Mouse (Mus musculus) midbrain, embryonic 16.5 days (tissue): ENCODE results near the gene Csmd2. TPM values are rescaled to one million over a fixed set of nuclear protein-coding genes. Genes with fewer than 3 reads are reported as not detected.

ENCODE experiments used
- ATAC-seq: fragments of 200-750 bp; cut with Nextera tagmentation; 2 replicates; pipeline ENCODE4 v1.8.0; 2017; ENCODE audit warnings: moderate TSS enrichment
- H3K27ac ChIP-seq: fragments of 300-500 bp; sonication (generic); 2 replicates; pipeline ENCODE4 v1.5.1; 2014; ENCODE audit warnings: mild to moderate bottlenecking, low read length, mixed read lengths
- H3K27me3 ChIP-seq: fragments of 300-500 bp; sonication (generic); 2 replicates; pipeline ENCODE4 v1.6.1; 2014; ENCODE audit warnings: low read depth, low read length, mixed read lengths; ENCODE audit not compliant: control insufficient read depth, insufficient read depth
- H3K36me3 ChIP-seq: fragments of 300-500 bp; sonication (generic); 2 replicates; pipeline ENCODE4 v1.6.1; 2014; ENCODE audit warnings: mild to moderate bottlenecking, low read length, moderate library complexity, mixed read lengths; ENCODE audit not compliant: control insufficient read depth, insufficient read depth
- H3K4me1 ChIP-seq: fragments of 300-500 bp; sonication (generic); 2 replicates; pipeline ENCODE4 v1.6.1; 2014; ENCODE audit warnings: mild to moderate bottlenecking, low read length, mixed read lengths; ENCODE audit not compliant: control insufficient read depth, insufficient read depth
- H3K4me2 ChIP-seq: fragments of 300-500 bp; sonication (generic); 2 replicates; pipeline ENCODE4 v1.6.1; 2014; ENCODE audit warnings: mild to moderate bottlenecking, low read length, mixed read lengths
- H3K4me3 ChIP-seq: fragments of 300-500 bp; sonication (generic); 2 replicates; pipeline ENCODE4 v1.5.1; 2014; ENCODE audit warnings: low read depth, mild to moderate bottlenecking, low read length, moderate library complexity, mixed read lengths
- H3K9ac ChIP-seq: fragments of 300-500 bp; sonication (generic); 2 replicates; pipeline ENCODE4 v1.6.1; 2014; ENCODE audit warnings: low read depth, low read length, mixed read lengths
- H3K9me3 ChIP-seq: fragments of 300-500 bp; sonication (generic); replicated peaks from 2 replicates; pipeline ENCODE4 v1.6.1; 2014; ENCODE audit warnings: mild to moderate bottlenecking, low read length, mixed read lengths; ENCODE audit not compliant: control insufficient read depth, poor library complexity, severe bottlenecking
- WGBS: fragments of 180-500 bp; shearing (Covaris S2); extraction: QIAGEN DNeasy Blood & Tissue Kit; methylation state at CpG from one replicate; pipeline ENCODE4 v1.1.7; 2014; 5-methylcytosine and 5-hydroxymethylcytosine counted together
- polyA plus RNA-seq: library from polyadenylated mRNA; unstranded; fragments of >200 nt; fragmentation: Nextera tagmentation; extraction: Ambion mirVana; gene quantifications from 2 replicates; pipeline ENCODE4 v1.2.1, GENCODE M21; 2015

Gene Csmd2
- polyA plus RNA-seq, 1 experiment from 2014 or later = 13.7 TPM

DNA sequence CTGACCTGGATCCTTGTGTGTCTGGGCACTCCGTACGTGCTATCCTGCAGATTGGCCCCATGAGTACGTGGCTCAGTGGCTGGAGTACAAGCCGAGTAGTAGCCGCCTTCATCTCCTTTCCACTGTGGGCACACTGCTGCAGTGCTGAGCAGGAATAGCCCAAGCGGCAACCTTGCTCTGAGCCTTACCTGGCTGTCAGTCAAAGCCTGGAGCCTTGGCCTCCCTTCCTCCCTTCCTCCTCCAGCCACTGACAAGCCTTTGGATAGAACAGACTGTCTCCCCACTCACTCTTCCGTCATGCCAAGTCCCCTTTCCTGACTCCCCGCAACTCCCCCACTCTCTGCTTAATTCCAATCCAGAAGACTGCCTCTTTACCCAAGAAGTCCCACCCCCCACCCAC is 135.6 kb downstream of the Csmd2 start:
- Histone ChIP-seq H3K4me3 (no peak overlapping the region), H3K27me3 (no peaks in the 10 kb centered on the region), H3K27ac (no peak overlapping the region), H3K9ac (no peak overlapping the region), H3K9me3 (no peaks in the 10 kb centered on the region), H3K4me2 (no peak overlapping the region), H3K4me1 (no peaks in the 10 kb centered on the region; the same call in 1 of the 2 replicates), H3K36me3 (no peaks in the 10 kb centered on the region)
- 78% methylated on average over 8 of the region's 8 CpGs for WGBS
- ATAC-seq = no peak

DNA sequence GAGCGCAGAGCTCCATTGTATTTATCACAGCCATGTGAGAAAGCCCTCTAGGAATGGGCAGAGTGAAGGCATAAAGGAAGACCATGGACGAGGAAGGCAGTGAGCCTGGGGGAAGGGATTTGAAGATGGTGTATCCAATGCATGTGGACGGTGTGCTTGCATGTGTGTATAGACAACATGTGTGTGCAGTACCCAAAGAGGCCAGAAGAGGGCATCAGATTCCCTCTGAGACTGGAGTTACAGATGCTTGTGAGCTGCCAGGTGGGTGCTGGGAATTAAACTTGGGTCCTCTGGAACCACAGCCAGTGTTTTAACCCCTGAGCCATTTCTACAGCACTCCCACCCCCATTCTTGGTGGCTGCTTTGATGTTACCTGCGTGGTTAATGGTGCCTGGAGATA is 137.1 kb downstream of the Csmd2 start:
- H3K4me2 ChIP-seq = no peak overlapping the region
- no peak overlapping the region for H3K9ac ChIP-seq
- H3K27ac ChIP-seq = no peak overlapping the region
- no peaks in the 10 kb centered on the region for H3K9me3 ChIP-seq
- no peaks in the 10 kb centered on the region; the same call in 1 of the 2 replicates for H3K4me1 ChIP-seq
- no peak overlapping the region for H3K4me3 ChIP-seq
- no peaks in the 10 kb centered on the region for H3K36me3 ChIP-seq
- 86% methylated on average over 4 of the region's 4 CpGs for WGBS
- no peak for ATAC-seq
- no peaks in the 10 kb centered on the region for H3K27me3 ChIP-seq

DNA sequence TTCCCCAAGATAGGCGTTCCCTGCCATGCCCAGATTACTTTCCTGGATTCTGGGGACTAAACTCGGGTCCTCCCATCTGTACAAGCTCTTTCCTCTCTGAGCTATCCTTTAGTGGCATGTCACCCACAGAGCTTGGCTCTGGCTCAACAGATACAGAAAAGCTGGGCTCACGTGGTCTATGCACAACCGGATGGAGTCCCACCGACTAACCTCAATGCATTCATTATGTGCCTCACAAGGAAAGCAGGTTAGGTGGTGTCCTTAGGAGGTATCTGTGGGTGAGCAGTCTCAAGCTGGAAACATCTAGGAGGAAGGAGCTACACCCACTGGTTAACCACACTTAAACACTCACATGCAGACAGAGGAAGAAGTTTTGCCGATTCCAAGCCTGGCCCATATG is 140.9 kb downstream of the Csmd2 start:
- Histone ChIP-seq H3K27ac (no peak overlapping the region), H3K27me3 (no peaks in the 10 kb centered on the region), H3K36me3 (no peaks in the 10 kb centered on the region), H3K9ac (no peak overlapping the region), H3K9me3 (no peaks in the 10 kb centered on the region), H3K4me2 (no peak overlapping the region), H3K4me1 (peaks cover 4% of the 10 kb centered on the region; the same call in 1 of the 2 replicates), H3K4me3 (no peak overlapping the region)
- no peak for ATAC-seq
- 84% methylated on average over 6 of the region's 6 CpGs for WGBS

DNA sequence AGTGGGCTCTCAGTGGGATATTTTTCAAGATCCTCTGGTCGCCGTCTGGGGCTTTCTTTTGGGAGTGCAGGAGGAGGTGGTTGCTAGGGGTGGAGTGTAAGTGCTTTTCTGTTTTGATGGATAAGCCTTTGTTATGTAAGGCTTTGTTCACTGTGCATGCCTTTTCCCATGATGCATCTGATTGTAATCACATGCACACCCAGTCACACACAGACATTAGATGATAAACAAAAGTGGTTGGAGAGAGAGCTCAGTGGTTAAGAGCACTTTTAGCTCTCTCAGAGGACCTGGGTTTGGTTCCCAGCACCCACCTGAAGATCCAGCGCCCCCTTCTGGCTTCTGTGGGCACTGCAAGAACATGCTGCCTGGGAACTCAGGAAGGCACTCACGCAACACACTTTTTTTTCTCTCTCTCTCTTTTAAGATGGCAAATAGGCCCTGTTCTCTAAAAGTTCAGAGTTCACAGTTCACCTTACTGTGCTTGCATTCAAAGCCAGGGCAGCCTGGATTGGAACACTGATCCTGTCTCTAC is 143.0 kb downstream of the Csmd2 start:
- Histone ChIP-seq H3K9me3 (no peaks in the 10 kb centered on the region), H3K36me3 (no peaks in the 10 kb centered on the region), H3K27me3 (no peaks in the 10 kb centered on the region), H3K27ac (no peak overlapping the region), H3K4me3 (no peak overlapping the region), H3K4me2 (no peak overlapping the region), H3K4me1 (peaks cover 14% of the 10 kb centered on the region), H3K9ac (no peak overlapping the region)
- WGBS = 43% methylated on average over 4 of the region's 4 CpGs
- ATAC-seq = no peak

DNA sequence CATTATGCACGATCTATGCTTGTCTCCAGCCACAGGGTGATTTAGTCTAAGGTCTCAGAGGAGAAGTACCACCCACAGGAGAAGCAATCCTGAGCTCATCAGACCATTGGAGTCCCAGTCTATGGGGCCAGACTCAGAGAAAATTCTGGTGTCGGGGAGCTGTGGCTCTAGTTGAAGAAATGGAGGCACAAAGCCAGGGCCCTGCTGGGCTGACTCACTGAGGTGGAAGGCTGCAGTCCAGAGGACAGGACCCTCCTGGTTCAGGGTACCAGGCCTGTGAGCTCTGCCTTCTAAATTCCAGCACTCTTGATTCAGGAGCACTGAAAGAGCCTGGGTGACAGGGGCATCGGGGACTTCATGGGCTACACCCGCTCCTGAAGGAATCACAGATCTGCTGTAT is 144.0 kb downstream of the Csmd2 start:
- Histone ChIP-seq H3K4me1 (peaks cover 14% of the 10 kb centered on the region), H3K4me2 (no peak overlapping the region), H3K9me3 (no peaks in the 10 kb centered on the region), H3K27me3 (no peaks in the 10 kb centered on the region), H3K36me3 (no peaks in the 10 kb centered on the region), H3K27ac (no peak overlapping the region), H3K4me3 (no peak overlapping the region), H3K9ac (no peak overlapping the region)
- 81% methylated on average over 4 of the region's 4 CpGs for WGBS
- ATAC-seq = no peak

DNA sequence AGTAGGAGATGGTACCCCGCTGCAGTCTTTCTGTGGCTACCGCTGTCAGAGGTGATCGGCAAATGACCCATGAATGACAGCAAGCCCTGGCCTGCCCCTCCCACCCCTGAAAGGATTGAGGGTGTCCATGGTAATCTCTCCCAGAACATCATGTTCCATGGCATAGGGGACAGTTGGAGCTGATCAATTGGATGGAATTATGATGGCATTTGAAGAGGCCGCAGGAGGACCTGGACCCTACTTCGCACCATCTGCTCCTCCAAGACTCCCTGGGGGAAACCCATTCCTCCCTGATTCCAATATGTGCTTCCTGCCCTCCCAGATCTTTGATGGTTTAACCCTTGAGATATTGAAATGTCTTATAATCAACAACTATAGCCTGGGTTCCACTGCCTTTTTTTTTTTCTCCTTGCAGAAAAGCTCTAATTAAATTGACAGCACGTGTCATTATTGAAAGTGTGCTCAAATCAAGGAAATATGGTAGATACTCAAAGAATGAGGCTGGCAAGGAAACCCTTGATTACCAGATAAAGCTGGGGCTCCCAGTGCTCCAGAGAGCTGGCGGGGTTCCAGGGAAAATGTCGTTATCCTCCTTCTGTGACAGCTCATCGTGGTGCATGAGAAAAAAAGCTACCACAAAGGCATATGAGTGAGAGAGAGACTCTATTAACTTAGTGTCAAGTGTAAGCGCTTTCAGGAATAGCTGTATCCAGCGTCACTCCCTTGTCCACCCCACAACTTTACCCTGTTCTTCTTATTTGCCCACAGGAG is 145.4 kb downstream of the Csmd2 start:
- no peak for ATAC-seq
- H3K4me3 ChIP-seq = no peak overlapping the region

DNA sequence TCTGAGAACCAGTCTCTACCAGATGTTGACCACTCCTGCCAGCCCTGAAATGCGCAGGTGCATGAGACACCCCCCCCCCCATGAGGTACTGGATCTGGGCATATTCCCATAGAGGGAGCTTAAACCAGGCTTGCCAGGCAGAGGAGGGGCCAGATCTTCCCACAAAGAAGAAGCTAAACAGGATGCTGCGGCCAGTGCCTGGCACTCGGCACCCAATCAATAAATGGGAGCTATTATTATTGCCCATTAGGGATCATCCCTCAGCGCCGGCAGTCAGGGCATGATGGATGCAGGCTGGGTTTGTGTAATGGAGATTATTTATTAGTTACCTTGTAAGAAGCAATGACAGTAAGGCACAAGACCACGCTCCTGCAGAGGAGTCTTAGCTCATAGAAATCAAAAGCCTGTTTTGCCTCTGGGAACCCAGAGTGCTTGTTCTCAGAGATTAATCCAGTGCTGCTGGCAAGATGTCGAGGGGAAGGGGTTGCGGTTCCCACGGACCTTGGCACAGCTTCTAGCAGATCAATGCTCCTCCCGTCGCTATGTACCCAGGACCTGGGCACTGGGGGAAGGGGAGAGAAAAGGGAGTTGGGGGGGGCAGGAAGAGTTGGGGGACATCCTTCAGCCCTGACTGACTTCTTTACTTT is 146.8 kb downstream of the Csmd2 start:
- WGBS = 44% methylated on average over 11 of the region's 11 CpGs
- 0 out of 2 replicates have a peak overlapping the region, but pooled peaks have one; percentile 24 for H3K27ac ChIP-seq
- H3K9ac ChIP-seq = no peak overlapping the region
- H3K4me2 ChIP-seq = no peak overlapping the region
- ATAC-seq = peak; percentile 41; the same call in 1 of the 2 replicates
- H3K4me3 ChIP-seq = no peak overlapping the region
- no peaks in the 10 kb centered on the region for H3K9me3 ChIP-seq
- H3K36me3 ChIP-seq = no peaks in the 10 kb centered on the region
- H3K4me1 ChIP-seq = peaks cover 14% of the 10 kb centered on the region
- H3K27me3 ChIP-seq = no peaks in the 10 kb centered on the region

More for the DNA sequence above, 145.4 kb downstream of the Csmd2 start:
- 59% methylated on average over 11 of the region's 11 CpGs for WGBS
- Histone ChIP-seq H3K27me3 (no peaks in the 10 kb centered on the region), H3K4me2 (no peak overlapping the region), H3K9me3 (no peaks in the 10 kb centered on the region), H3K36me3 (no peaks in the 10 kb centered on the region), H3K9ac (no peak overlapping the region), H3K4me1 (peaks cover 14% of the 10 kb centered on the region), H3K27ac (peak overlapping the region; percentile 26; the same call in 1 of the 2 replicates)

DNA sequence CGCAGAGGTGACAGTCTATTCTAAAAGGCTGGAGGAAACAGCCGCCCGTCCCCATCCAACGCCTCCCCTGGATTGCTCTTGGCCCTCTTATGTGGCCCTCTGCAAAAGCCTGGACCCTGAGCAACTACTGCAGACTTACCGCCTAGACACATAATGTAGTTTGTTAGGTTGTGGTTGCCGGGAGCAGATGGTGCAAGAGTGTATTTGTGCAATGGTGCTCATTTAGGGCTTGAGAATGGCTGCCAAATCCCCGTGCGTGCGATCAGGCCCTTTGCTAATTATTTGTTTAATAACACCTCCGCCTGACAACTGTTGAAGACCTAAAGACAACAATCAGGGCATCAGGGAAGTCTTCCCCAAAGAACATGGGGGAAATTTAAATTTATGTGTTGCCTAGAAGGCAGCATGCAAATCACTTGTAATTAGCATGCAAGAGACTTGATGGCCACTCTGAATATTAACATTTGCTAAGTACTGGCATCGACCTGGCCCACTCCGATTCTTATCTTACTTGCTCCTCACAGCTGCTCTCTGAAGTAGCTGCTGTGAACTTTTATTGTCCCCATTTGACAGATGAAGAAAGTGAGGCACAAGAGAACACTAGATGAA is 147.5 kb downstream of the Csmd2 start:
- peak overlapping the region; percentile 24; the same call in 1 of the 2 replicates for H3K27ac ChIP-seq
- WGBS = 72% methylated on average over 12 of the region's 12 CpGs
- H3K4me2 ChIP-seq = no peak overlapping the region
- H3K4me3 ChIP-seq = no peak overlapping the region
- no peaks in the 10 kb centered on the region for H3K9me3 ChIP-seq
- H3K27me3 ChIP-seq = no peaks in the 10 kb centered on the region
- peak; percentile 19; the same call in 1 of the 2 replicates for ATAC-seq
- no peaks in the 10 kb centered on the region for H3K36me3 ChIP-seq
- no peak overlapping the region for H3K9ac ChIP-seq
- peaks cover 14% of the 10 kb centered on the region for H3K4me1 ChIP-seq
